Mouse (Mus musculus) heart, adult 2 months (tissue): Measurements from ENCODE around the gene Camta1. TPM values are rescaled to one million over a fixed set of nuclear protein-coding genes. Genes with fewer than 3 reads are reported as not detected.

Experiments
- DNase-seq, 2 experiments: peaks; one replicate each; pipeline ENCODE4 v3.0.0; 2021
- H3K27ac ChIP-seq: fragments of 200-600 bp; 2 replicates; pipeline ENCODE4 v1.8.1; 2022
- H3K27me3 ChIP-seq: fragments of 200-500 bp; 2 replicates; pipeline ENCODE4 v1.6.1; 2012; ENCODE audit warnings: mild to moderate bottlenecking, low read length, inconsistent platforms, mixed read lengths; ENCODE audit not compliant: control insufficient read depth, insufficient read depth
- H3K36me3 ChIP-seq: fragments of 200-500 bp; 2 replicates; pipeline ENCODE4 v1.6.1; 2012; ENCODE audit warnings: low read length, inconsistent platforms; ENCODE audit not compliant: control insufficient read depth, insufficient read depth
- H3K4me1 ChIP-seq: fragments of 200-500 bp; 2 replicates; pipeline ENCODE4 v1.6.1; 2011; ENCODE audit warnings: low read length; ENCODE audit not compliant: control insufficient read depth, insufficient read depth
- H3K4me3 ChIP-seq: fragments of 200-600 bp; 2 replicates; pipeline ENCODE4 v1.8.1; 2022
- H3K79me2 ChIP-seq: fragments of 200-500 bp; replicated peaks from 2 replicates; pipeline ENCODE4 v1.6.1; 2012; ENCODE audit warnings: mild to moderate bottlenecking, inconsistent platforms, low read length, moderate library complexity, mixed read lengths; ENCODE audit not compliant: control insufficient read depth, insufficient read depth
- H3K9ac ChIP-seq: fragments of 200-500 bp; 2 replicates; pipeline ENCODE4 v1.6.1; 2012; ENCODE audit warnings: low read depth, mild to moderate bottlenecking, control low read depth, inconsistent platforms, low read length, mixed read lengths
- CTCF ChIP-seq: fragments of 200-600 bp; IDR thresholded peaks from 2 replicates; pipeline ENCODE4 v1.8.1; 2022; ENCODE audit warnings: antibody characterized with exemption, mild to moderate bottlenecking, moderate library complexity
- EP300 ChIP-seq: fragments of 200-500 bp; IDR thresholded peaks from 2 replicates; pipeline ENCODE4 v1.6.1; 2011; ENCODE audit warnings: low read depth, low read length, control low read depth; ENCODE audit not compliant: insufficient read depth
- POLR2A ChIP-seq: fragments of 200-500 bp; IDR thresholded peaks from 2 replicates; pipeline ENCODE4 v1.6.1; 2011; ENCODE audit warnings: mild to moderate bottlenecking, low read depth, low read length, control low read depth; ENCODE audit not compliant: insufficient read depth
- WGBS: fragments of 180-500 bp; shearing (Covaris S2); methylation state at CpG from one replicate; pipeline ENCODE4 v1.1.7; 2018; 5-methylcytosine and 5-hydroxymethylcytosine counted together
- intact Hi-C: fragments of 180-260 bp; cut with DNase I; formaldehyde crosslinking; loops from one replicate; pipeline ENCODE4 v1.15.1; 2025
- polyA plus RNA-seq: library from polyadenylated mRNA; depleted of rRNA; stranded (reverse); fragments of >200 nt; gene quantifications from 2 replicates; pipeline ENCODE4 v1.2.3, GENCODE M21; 2012
- total RNA-seq, 2 experiments: library from RNA; stranded (reverse); gene quantifications; 2 replicates each; pipeline ENCODE4 v1.2.3; 2021

Camta1 gene
- total and polyA plus RNA-seq, 3 experiments: 39.4 to 234 (median 208) TPM

DNA sequence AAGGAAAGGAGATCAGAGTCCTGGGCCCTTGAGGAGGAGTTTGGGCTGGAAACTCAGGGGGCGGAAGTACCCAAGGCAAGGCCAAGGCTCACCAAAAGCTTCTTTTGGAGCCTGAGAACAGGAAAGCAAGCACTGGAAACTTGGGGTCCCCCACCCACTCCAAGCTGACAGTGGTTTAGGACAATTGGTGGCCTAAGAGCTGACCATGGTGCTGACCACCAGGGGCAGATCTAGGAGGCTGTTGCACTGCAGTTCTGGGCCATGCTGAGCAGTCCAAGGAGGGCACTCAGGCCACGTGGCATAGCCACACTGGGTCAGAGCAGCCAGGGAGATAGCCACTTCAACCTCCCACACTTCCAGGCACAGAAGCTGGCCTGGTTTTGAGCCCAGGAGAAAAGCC is 102.6 kb downstream of the Camta1 start:
- TF ChIP-seq CTCF: no peak
- TF ChIP-seq POLR2A: no peak
- no peak for TF ChIP-seq EP300
- no peak overlapping the region for H3K27ac ChIP-seq
- no peaks in the 10 kb centered on the region for H3K36me3 ChIP-seq
- H3K4me1 ChIP-seq: peaks cover 12% of the 10 kb centered on the region
- DNase-seq: no peak
- WGBS: 81% methylated on average over 2 of the region's 2 CpGs
- no peaks in the 10 kb centered on the region for H3K79me2 ChIP-seq
- no peak overlapping the region for H3K9ac ChIP-seq
- intact Hi-C loops: no loop called here
- H3K27me3 ChIP-seq: no peaks in the 10 kb centered on the region
- no peak overlapping the region for H3K4me3 ChIP-seq

DNA sequence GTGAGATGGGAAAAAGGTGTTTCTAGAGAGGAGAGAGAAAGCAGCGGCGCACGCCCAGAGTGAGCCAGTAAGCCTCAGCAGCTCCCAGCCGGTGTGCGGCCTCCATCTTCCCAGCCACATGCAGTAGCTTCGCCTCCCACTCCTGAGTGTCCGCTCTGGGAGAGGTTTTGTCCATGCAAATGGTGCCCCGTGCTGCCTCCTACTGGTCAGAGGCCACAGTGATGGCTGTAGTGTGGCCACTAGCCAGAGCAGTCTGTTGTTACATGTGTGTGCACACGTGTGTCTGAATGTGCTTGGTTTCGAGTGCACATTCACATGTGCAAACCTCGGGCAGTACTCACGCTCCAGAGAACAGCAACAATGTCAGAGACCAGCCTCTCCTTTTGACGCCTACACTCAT is 103.3 kb downstream of the Camta1 start:
- Histone ChIP-seq H3K4me3 (no peak overlapping the region), H3K27me3 (no peaks in the 10 kb centered on the region), H3K9ac (no peak overlapping the region), H3K4me1 (peaks cover 17% of the 10 kb centered on the region), H3K79me2 (no peaks in the 10 kb centered on the region), H3K27ac (no peak overlapping the region), H3K36me3 (no peaks in the 10 kb centered on the region)
- WGBS: 95% methylated on average over 13 of the region's 13 CpGs
- intact Hi-C loops: no loop called here
- DNase-seq: no peak
- TF ChIP-seq CTCF: peak; percentile 38
- no peak for TF ChIP-seq EP300

DNA sequence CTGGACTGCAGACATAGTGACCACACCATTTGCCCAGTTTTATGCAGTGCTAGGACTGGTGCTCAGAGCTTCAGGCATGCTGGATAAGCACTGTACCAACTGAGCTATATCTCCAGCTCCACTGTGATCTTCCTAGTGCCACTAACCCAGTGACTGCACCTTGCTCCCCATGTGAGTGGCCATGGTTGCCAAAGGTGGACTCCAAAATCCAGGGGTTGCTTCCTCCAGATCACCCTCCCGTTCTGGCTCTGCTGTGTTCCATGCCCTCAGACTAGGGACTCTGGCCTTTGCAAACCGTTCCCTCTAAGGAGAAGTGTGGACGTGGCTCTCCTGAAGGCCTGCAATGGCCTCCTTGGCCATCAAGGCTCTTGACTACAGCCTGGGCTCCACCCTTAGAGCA is 104.4 kb downstream of the Camta1 start:
- no peaks in the 10 kb centered on the region for H3K27me3 ChIP-seq
- H3K79me2 ChIP-seq: no peaks in the 10 kb centered on the region
- intact Hi-C loops: no loop called here
- no peak overlapping the region for H3K27ac ChIP-seq
- no peak overlapping the region for H3K9ac ChIP-seq
- DNase-seq: no peak
- H3K4me1 ChIP-seq: peaks cover 22% of the 10 kb centered on the region
- no peak overlapping the region for H3K4me3 ChIP-seq
- TF ChIP-seq POLR2A: no peak
- H3K36me3 ChIP-seq: no peaks in the 10 kb centered on the region
- WGBS: 98% methylated on average over 3 of the region's 3 CpGs

DNA sequence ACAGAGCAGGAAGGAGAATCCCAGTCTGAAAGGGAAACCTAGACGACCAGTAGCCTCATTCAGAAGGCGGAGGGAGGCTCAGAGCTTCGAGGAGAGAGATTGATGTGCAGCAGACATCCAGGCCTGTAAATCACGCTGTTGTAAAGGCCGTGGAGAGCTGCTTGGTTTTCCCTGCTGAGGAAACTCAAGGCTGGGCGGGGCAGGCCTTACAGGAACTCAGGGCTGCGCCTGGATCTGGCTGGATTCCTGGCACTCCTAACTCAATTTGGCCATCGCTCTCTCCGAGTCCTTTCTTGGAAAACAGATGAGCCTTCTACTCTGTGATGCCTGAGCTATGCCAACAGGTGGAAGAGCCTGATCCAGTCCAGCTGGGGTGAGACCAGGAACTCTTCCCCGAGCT is 105.3 kb downstream of the Camta1 start:
- Histone ChIP-seq H3K27me3 (no peaks in the 10 kb centered on the region), H3K4me1 (peaks cover 23% of the 10 kb centered on the region), H3K36me3 (no peaks in the 10 kb centered on the region), H3K4me3 (no peak overlapping the region), H3K9ac (no peak overlapping the region), H3K79me2 (no peaks in the 10 kb centered on the region), H3K27ac (peak overlapping the region; percentile 20; the same call in 1 of the 2 replicates)
- WGBS: 45% methylated on average over 10 of the region's 10 CpGs
- intact Hi-C loops: no loop called here
- TF ChIP-seq EP300: 0 out of 2 replicates have a peak, but pooled peaks have one; percentile 6
- no peak for TF ChIP-seq CTCF
- TF ChIP-seq POLR2A: no peak
- DNase-seq: peak; percentile 47 to 59

DNA sequence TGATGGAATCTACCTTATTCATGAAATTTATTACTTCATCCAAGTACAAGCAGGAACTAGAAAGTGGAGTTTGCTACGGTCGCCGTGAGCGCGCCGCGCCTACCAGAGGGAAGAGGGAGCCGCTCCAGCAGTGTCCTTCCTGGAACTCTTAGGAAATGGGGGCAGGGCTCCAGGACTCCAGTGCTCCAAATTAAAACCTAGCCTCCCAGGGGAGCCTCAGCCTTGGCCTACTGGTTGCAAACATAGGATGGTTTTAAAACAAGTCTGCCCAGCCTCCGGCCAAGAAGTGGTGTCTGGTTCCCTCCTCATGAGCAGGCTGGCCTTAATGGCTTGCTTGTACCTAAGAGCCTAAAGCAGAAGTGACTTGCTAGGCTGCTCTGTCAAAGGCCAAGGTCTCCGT is 108.4 kb downstream of the Camta1 start:
- TF ChIP-seq EP300: no peak
- TF ChIP-seq POLR2A: 0 out of 2 replicates have a peak, but pooled peaks have one; percentile 16
- no peak overlapping the region for H3K9ac ChIP-seq
- intact Hi-C loops: loop anchor here (5.0 kb wide), 2 partner anchors 91 to 121 kb away; no protein-coding TSS in a partner anchor
- H3K27me3 ChIP-seq: no peaks in the 10 kb centered on the region
- no peaks in the 10 kb centered on the region for H3K79me2 ChIP-seq
- peak overlapping the region; percentile 72 for H3K27ac ChIP-seq
- WGBS: 51% methylated on average over 10 of the region's 10 CpGs
- peaks cover 28% of the 10 kb centered on the region for H3K4me1 ChIP-seq
- H3K36me3 ChIP-seq: no peaks in the 10 kb centered on the region
- H3K4me3 ChIP-seq: no peak overlapping the region
- peak; percentile 56 to 62 for DNase-seq

DNA sequence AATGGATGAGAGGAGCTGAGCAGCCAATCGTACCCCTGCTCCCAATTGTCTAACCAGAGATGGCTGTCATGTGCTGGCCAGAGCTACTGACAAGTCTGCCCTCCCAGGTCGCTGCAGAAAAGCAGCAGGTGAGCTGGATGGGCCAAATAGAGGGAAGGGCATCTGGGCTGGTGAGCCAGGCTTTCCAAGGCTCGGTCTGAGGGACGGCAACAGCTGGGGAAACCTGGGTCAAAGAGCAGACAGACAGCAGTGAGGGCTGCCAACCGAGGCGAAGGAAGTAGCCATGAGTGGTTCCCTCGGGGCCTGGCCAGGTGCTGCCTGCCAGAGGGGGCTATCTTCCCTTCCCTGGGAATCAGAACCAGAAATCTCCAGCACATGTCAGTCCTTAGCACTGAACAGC is 109.1 kb downstream of the Camta1 start:
- 38% methylated on average over 7 of the region's 7 CpGs for WGBS
- Histone ChIP-seq H3K36me3 (no peaks in the 10 kb centered on the region), H3K9ac (no peak overlapping the region), H3K4me1 (peaks cover 28% of the 10 kb centered on the region), H3K4me3 (no peak overlapping the region), H3K79me2 (no peaks in the 10 kb centered on the region), H3K27ac (peak overlapping the region; percentile 72), H3K27me3 (no peaks in the 10 kb centered on the region)
- TF ChIP-seq POLR2A: no peak
- no peak for TF ChIP-seq CTCF
- no peak for TF ChIP-seq EP300
- DNase-seq: peak in 1 of 2 experiments; percentile 13
- intact Hi-C loops: loop anchor here (5.0 kb wide), 2 partner anchors 90 to 120 kb away; no protein-coding TSS in a partner anchor
